Mouse (Mus musculus): Measurements from ENCODE around the gene Ric3.
A peak's percentile ranks its signal among the peaks of the same experiment; 100 is the strongest.

DNA sequence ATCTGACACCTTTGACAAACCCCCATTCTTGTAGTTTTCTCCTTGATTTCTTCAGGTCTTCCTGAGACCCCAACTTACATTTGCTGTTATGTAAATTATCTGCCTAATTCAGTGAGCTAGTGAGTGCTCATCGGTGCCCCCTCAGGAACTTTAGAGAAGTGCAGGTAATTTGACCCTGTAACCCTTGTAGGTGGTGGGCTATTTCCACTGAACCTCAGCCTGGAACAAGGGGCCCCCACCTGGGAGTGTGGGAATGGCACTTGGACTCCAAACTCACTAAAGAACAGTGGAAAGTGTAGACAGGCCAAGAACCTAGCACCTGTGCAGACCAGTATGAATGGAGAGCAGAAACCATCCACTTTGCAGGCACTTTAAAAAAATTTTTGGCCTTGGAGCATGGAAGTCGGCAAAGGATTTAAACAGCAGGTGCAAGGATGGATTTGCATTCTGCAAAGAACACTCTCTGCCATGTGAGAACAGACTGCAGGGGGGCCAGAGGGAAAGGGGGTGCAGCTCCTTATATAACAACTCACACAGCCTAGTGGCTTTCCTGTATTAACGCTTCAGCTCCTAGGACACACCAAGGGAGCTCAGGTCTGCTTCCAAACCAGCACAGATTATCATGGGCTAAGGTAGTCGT, 82.7 kb downstream of the Ric3 start:
- TF ChIP-seq CTCF (IDR thresholded peaks at IDR 0.05; ENCODE audit: low read depth) (peak; percentile 39; the same call in 1 of the 2 replicates), EP300 (IDR thresholded peaks at IDR 0.05; ENCODE audit: low read depth) (no peak)

All from liver, embryonic 14.5 days (tissue).